Mouse (Mus musculus) layer of hippocampus, adult 2 months (tissue): ENCODE results near the gene Armh2. TPM values are rescaled to one million over a fixed set of nuclear protein-coding genes. Genes with fewer than 3 reads are reported as not detected.

Source experiments
- DNase-seq, 2 experiments: peaks; one replicate each; pipeline ENCODE4 v3.0.0; 2022; ENCODE audit warnings: low spot score in 2 of 2
- H3K27ac ChIP-seq: fragments of 200-600 bp; 2 replicates; pipeline ENCODE4 v1.8.1; 2022
- H3K4me3 ChIP-seq: fragments of 200-600 bp; 2 replicates; pipeline ENCODE4 v1.8.1; 2022; ENCODE audit warnings: mild to moderate bottlenecking
- CTCF ChIP-seq: fragments of 200-600 bp; conservative IDR thresholded peaks from 2 replicates; pipeline ENCODE4 v1.8.1; 2022; ENCODE audit warnings: antibody characterized with exemption, mild to moderate bottlenecking, moderate library complexity
- long read RNA-seq, 2 experiments: library from polyadenylated mRNA; stranded (forward); transcript quantifications; one replicate each; pipeline ENCODE4 v2.0.0; 2021; ENCODE audit warnings: borderline mapping rate in 2 of 2
- total RNA-seq, 2 experiments: library from RNA; stranded (reverse); gene quantifications; 2 replicates each; pipeline ENCODE4 v1.2.3; 2021

The Armh2 gene
- not detected for total RNA-seq
- long read RNA-seq, experiment 1: 0 reads
- long read RNA-seq, experiment 2: 0 reads

- no peak for TF ChIP-seq CTCF
- Histone ChIP-seq H3K27ac (no peak within 1 kb of the TSS), H3K4me3 (no peak within 1 kb of the TSS)
- DNase-seq: no peak
These were observed at the start of gene Armh2 for GRCm38 (mm10) chr13:24741028-24741427. TSS of gene Armh2 (plus strand) at chr13:24741232.

GRCm38 (mm10) chr13:24693312-24693711 lies 47.7 kb upstream of the Armh2 start:
- Histone ChIP-seq H3K4me3 (no peak overlapping the region), H3K27ac (no peak overlapping the region)
- no peak for TF ChIP-seq CTCF
- DNase-seq: no peak

- DNase-seq: no peak
- Histone ChIP-seq H3K4me3 (no peak overlapping the region), H3K27ac (no peak overlapping the region)
- no peak for TF ChIP-seq CTCF
These were observed 42.3 kb upstream of the Armh2 start for GRCm38 (mm10) chr13:24698746-24699145.

GRCm38 (mm10) chr13:24702128-24702527 lies 38.9 kb upstream of the Armh2 start:
- no peak overlapping the region for H3K27ac ChIP-seq
- TF ChIP-seq CTCF: no peak
- no peak overlapping the region for H3K4me3 ChIP-seq
- DNase-seq: no peak

- DNase-seq: no peak
- Histone ChIP-seq H3K4me3 (no peak overlapping the region), H3K27ac (peak overlapping the region; percentile 18; the same call in 1 of the 2 replicates)
- no peak for TF ChIP-seq CTCF
These were observed 31.2 kb upstream of the Armh2 start for GRCm38 (mm10) chr13:24709656-24710396.

- DNase-seq: no peak
- H3K4me3 ChIP-seq: no peak overlapping the region
- peak overlapping the region; percentile 5; the same call in 1 of the 2 replicates for H3K27ac ChIP-seq
- no peak for TF ChIP-seq CTCF
These were observed 30.1 kb upstream of the Armh2 start for GRCm38 (mm10) chr13:24710968-24711367.

- no peak for DNase-seq
- Histone ChIP-seq H3K27ac (0 out of 2 replicates have a peak overlapping the region, but pooled peaks have one; percentile 5), H3K4me3 (no peak overlapping the region)
- TF ChIP-seq CTCF: no peak
These were observed 28.4 kb upstream of the Armh2 start for GRCm38 (mm10) chr13:24712581-24713130.

GRCm38 (mm10) chr13:24713434-24714000 lies 27.5 kb upstream of the Armh2 start:
- Histone ChIP-seq H3K27ac (no peak overlapping the region), H3K4me3 (peak overlapping the region; percentile 15; the same call in 1 of the 2 replicates)
- peak; percentile 96 for TF ChIP-seq CTCF
- DNase-seq: peak; percentile 90 to 91

- TF ChIP-seq CTCF: no peak
- Histone ChIP-seq H3K4me3 (no peak overlapping the region), H3K27ac (no peak overlapping the region)
- DNase-seq: no peak
These were observed 26.6 kb upstream of the Armh2 start for GRCm38 (mm10) chr13:24714360-24714885.

GRCm38 (mm10) chr13:24715601-24716000 lies 25.4 kb upstream of the Armh2 start:
- H3K4me3 ChIP-seq: no peak overlapping the region
- peak overlapping the region; percentile 28; the same call in 1 of the 2 replicates for H3K27ac ChIP-seq
- TF ChIP-seq CTCF: no peak
- no peak for DNase-seq

GRCm38 (mm10) chr13:24716441-24716840 lies 24.6 kb upstream of the Armh2 start:
- Histone ChIP-seq H3K4me3 (no peak overlapping the region), H3K27ac (no peak overlapping the region)
- no peak for TF ChIP-seq CTCF
- DNase-seq: no peak

- Histone ChIP-seq H3K4me3 (no peak overlapping the region), H3K27ac (no peak overlapping the region)
- no peak for DNase-seq
- no peak for TF ChIP-seq CTCF
These were observed 23.4 kb upstream of the Armh2 start for GRCm38 (mm10) chr13:24717677-24718076.

GRCm38 (mm10) chr13:24721502-24721901 lies 19.5 kb upstream of the Armh2 start:
- no peak for DNase-seq
- Histone ChIP-seq H3K4me3 (no peak overlapping the region), H3K27ac (no peak overlapping the region)
- no peak for TF ChIP-seq CTCF
